Mouse (Mus musculus) frontal cortex, adult (tissue): ENCODE results near the gene Zfp644.
A peak's percentile ranks its signal among the peaks of the same experiment; 100 is the strongest.

Experiments
- ATAC-seq: cut with Nextera tagmentation; 2 replicates; pipeline ENCODE4 v1.9.2; 2017; ENCODE audit warnings: mild to moderate bottlenecking, moderate library complexity, mixed read lengths; ENCODE audit not compliant: low TSS enrichment

Zfp644 gene

GRCm38 (mm10) chr5:106660867-106661266, 36.2 kb downstream of the Zfp644 start:
- no peak for ATAC-seq

- ATAC-seq = no peak
Observed at GRCm38 (mm10) chr5:106652790-106653328, 44.2 kb downstream of the Zfp644 start.

- ATAC-seq = no peak
Observed at GRCm38 (mm10) chr5:106652220-106652753, 44.8 kb downstream of the Zfp644 start.

- ATAC-seq = no peak
Observed at GRCm38 (mm10) chr5:106649995-106650394, 47.1 kb downstream of the Zfp644 start.

GRCm38 (mm10) chr5:106649441-106649840, 47.6 kb downstream of the Zfp644 start:
- no peak for ATAC-seq

GRCm38 (mm10) chr5:106643434-106643833, 53.7 kb downstream of the Zfp644 start:
- no peak for ATAC-seq

GRCm38 (mm10) chr5:106641876-106642275, 55.2 kb downstream of the Zfp644 start:
- ATAC-seq = no peak

- no peak for ATAC-seq
Observed at GRCm38 (mm10) chr5:106640235-106640809, 56.8 kb downstream of the Zfp644 start.

GRCm38 (mm10) chr5:106639627-106640026, 57.5 kb downstream of the Zfp644 start:
- no peak for ATAC-seq

- no peak for ATAC-seq
Observed at GRCm38 (mm10) chr5:106636423-106636946, 60.6 kb downstream of the Zfp644 start.

GRCm38 (mm10) chr5:106628369-106629149, 68.5 kb downstream of the Zfp644 start:
- ATAC-seq = no peak

GRCm38 (mm10) chr5:106623337-106623736, 73.8 kb downstream of the Zfp644 start:
- ATAC-seq = peak; percentile 75

- no peak for ATAC-seq
Observed at GRCm38 (mm10) chr5:106622193-106622592, 74.9 kb downstream of the Zfp644 start.

- no peak for ATAC-seq
Observed at GRCm38 (mm10) chr5:106620446-106620845, 76.6 kb downstream of the Zfp644 start.

GRCm38 (mm10) chr5:106615006-106615405, 82.1 kb downstream of the Zfp644 start:
- no peak for ATAC-seq

GRCm38 (mm10) chr5:106614570-106614969, 82.5 kb downstream of the Zfp644 start:
- peak; percentile 50; the same call in 1 of the 2 replicates for ATAC-seq

GRCm38 (mm10) chr5:106612151-106612550, 84.9 kb downstream of the Zfp644 start:
- ATAC-seq = no peak

GRCm38 (mm10) chr5:106608798-106609197, 88.3 kb downstream of the Zfp644 start, which contains the start of gene Gm17304:
Gene Gm17304, plus strand, starts transcription at chr5:106609098.
- no peak for ATAC-seq

- no peak for ATAC-seq
Observed at GRCm38 (mm10) chr5:106607081-106607480, 90.0 kb downstream of the Zfp644 start.

GRCm38 (mm10) chr5:106605096-106605495, 92.0 kb downstream of the Zfp644 start:
- ATAC-seq = no peak

- no peak for ATAC-seq
Observed at GRCm38 (mm10) chr5:106604381-106604780, 92.7 kb downstream of the Zfp644 start.

- no peak for ATAC-seq
Observed at GRCm38 (mm10) chr5:106599482-106599881, 97.6 kb downstream of the Zfp644 start.
